Mouse (Mus musculus) midbrain, embryonic 13.5 days (tissue): ENCODE data around the gene B3galnt1. TPM values are rescaled to one million over a fixed set of nuclear protein-coding genes. Genes with fewer than 3 reads are reported as not detected.
"Not testable (repeated sequence)": the region's sequence is repeated elsewhere in the genome, so short reads cannot be mapped to it uniquely, and the experiment has no call there.

ENCODE experiments used
- ATAC-seq: fragments of 200-750 bp; cut with Nextera tagmentation; 2 replicates; pipeline ENCODE4 v1.8.0; 2017; ENCODE audit warnings: mild to moderate bottlenecking, moderate TSS enrichment, moderate library complexity
- H3K27ac ChIP-seq: fragments of 300-500 bp; sonication (generic); 2 replicates; pipeline ENCODE4 v1.5.1; 2015; ENCODE audit warnings: inconsistent platforms, mild to moderate bottlenecking, moderate library complexity
- H3K27me3 ChIP-seq: fragments of 300-500 bp; sonication (generic); 2 replicates; pipeline ENCODE4 v1.6.1; 2015; ENCODE audit warnings: mild to moderate bottlenecking, inconsistent platforms
- H3K36me3 ChIP-seq: fragments of 300-500 bp; sonication (generic); 2 replicates; pipeline ENCODE4 v1.6.1; 2015; ENCODE audit warnings: mild to moderate bottlenecking, inconsistent platforms
- H3K4me1 ChIP-seq: fragments of 300-500 bp; sonication (generic); replicated peaks from 2 replicates; pipeline ENCODE4 v1.6.1; 2015; ENCODE audit warnings: inconsistent platforms
- H3K4me2 ChIP-seq: fragments of 300-500 bp; sonication (generic); replicated peaks from 2 replicates; pipeline ENCODE4 v1.6.1; 2015; ENCODE audit warnings: moderate library complexity, mild to moderate bottlenecking, inconsistent platforms
- H3K4me3 ChIP-seq: fragments of 300-500 bp; sonication (generic); replicated peaks from 2 replicates; pipeline ENCODE4 v1.5.1; 2015; ENCODE audit warnings: mild to moderate bottlenecking, inconsistent platforms
- H3K9ac ChIP-seq: fragments of 300-500 bp; sonication (generic); replicated peaks from 2 replicates; pipeline ENCODE4 v1.6.1; 2015; ENCODE audit warnings: mild to moderate bottlenecking, inconsistent platforms
- H3K9me3 ChIP-seq: fragments of 300-500 bp; sonication (generic); 2 replicates; pipeline ENCODE4 v1.6.1; 2016; ENCODE audit warnings: mild to moderate bottlenecking, inconsistent platforms
- WGBS: fragments of 180-500 bp; shearing (Covaris S2); methylation state at CpG from one replicate; pipeline ENCODE4 v1.1.7; 2015; 5-methylcytosine and 5-hydroxymethylcytosine counted together
- polyA plus RNA-seq: library from polyadenylated mRNA; unstranded; fragments of >200 nt; fragmentation: Nextera tagmentation; extraction: Ambion mirVana; gene quantifications from 2 replicates; pipeline ENCODE4 v1.2.1, GENCODE M21; 2015

B3galnt1 gene
- polyA plus RNA-seq, 1 experiment from 2014 or later = 64.6 TPM

GRCm38 (mm10) chr3:69597211-69597610, 1.5 kb downstream of the B3galnt1 start:
- WGBS = 85% methylated on average over 6 of the region's 6 CpGs
- Histone ChIP-seq H3K9me3 (no peaks in the 10 kb centered on the region), H3K27ac (no peak overlapping the region), H3K36me3 (no peaks in the 10 kb centered on the region), H3K4me2 (peak overlapping the region; percentile 71), H3K9ac (peak overlapping the region; percentile 86; the same call in 1 of the 2 replicates), H3K27me3 (0 out of 2 replicates have a peak, but pooled peaks cover 8% of the 10 kb centered on the region), H3K4me3 (peak overlapping the region; percentile 81), H3K4me1 (peaks cover 46% of the 10 kb centered on the region)
- ATAC-seq = no peak

- no peak overlapping the region for H3K4me3 ChIP-seq
- peaks cover 46% of the 10 kb centered on the region for H3K4me1 ChIP-seq
- no peak overlapping the region for H3K27ac ChIP-seq
- peak overlapping the region; percentile 6; the same call in 1 of the 2 replicates for H3K4me2 ChIP-seq
- no peak overlapping the region for H3K9ac ChIP-seq
- no peak for ATAC-seq
- no peaks in the 10 kb centered on the region for H3K9me3 ChIP-seq
- H3K27me3 ChIP-seq = 0 out of 2 replicates have a peak, but pooled peaks cover 8% of the 10 kb centered on the region
- 88% methylated on average over 3 of the region's 3 CpGs for WGBS
- H3K36me3 ChIP-seq = no peaks in the 10 kb centered on the region
Observed at GRCm38 (mm10) chr3:69596116-69596515, 2.6 kb downstream of the B3galnt1 start.

- H3K9me3 ChIP-seq = no peaks in the 10 kb centered on the region
- no peaks in the 10 kb centered on the region for H3K27me3 ChIP-seq
- no peak overlapping the region for H3K4me3 ChIP-seq
- H3K36me3 ChIP-seq = no peaks in the 10 kb centered on the region
- no peak overlapping the region for H3K4me2 ChIP-seq
- 75% methylated on average over 9 of the region's 9 CpGs for WGBS
- ATAC-seq = no peak
- H3K9ac ChIP-seq = no peak overlapping the region
- H3K27ac ChIP-seq = no peak overlapping the region
- peaks cover 41% of the 10 kb centered on the region for H3K4me1 ChIP-seq
Observed at GRCm38 (mm10) chr3:69594071-69594470, 4.7 kb downstream of the B3galnt1 start.

- ATAC-seq = no peak
- WGBS = 92% methylated on average over 8 of the region's 8 CpGs
- H3K9me3 ChIP-seq = no peaks in the 10 kb centered on the region
- H3K4me3 ChIP-seq = no peak overlapping the region
- H3K36me3 ChIP-seq = no peaks in the 10 kb centered on the region
- no peak overlapping the region for H3K27ac ChIP-seq
- no peak overlapping the region for H3K4me2 ChIP-seq
- no peaks in the 10 kb centered on the region for H3K27me3 ChIP-seq
- peaks cover 41% of the 10 kb centered on the region for H3K4me1 ChIP-seq
- H3K9ac ChIP-seq = no peak overlapping the region
Observed at GRCm38 (mm10) chr3:69593426-69593825, 5.3 kb downstream of the B3galnt1 start.

- Histone ChIP-seq H3K27ac (no peak overlapping the region), H3K4me1 (0 out of 2 replicates have a peak, but pooled peaks cover 6% of the 10 kb centered on the region), H3K4me3 (no peak overlapping the region), H3K9me3 (no peaks in the 10 kb centered on the region), H3K4me2 (no peak overlapping the region), H3K9ac (no peak overlapping the region), H3K36me3 (peaks cover 4% of the 10 kb centered on the region; the same call in 1 of the 2 replicates), H3K27me3 (no peaks in the 10 kb centered on the region)
- ATAC-seq = no peak
- 49% methylated on average over 10 of the region's 10 CpGs for WGBS
Observed at GRCm38 (mm10) chr3:69588101-69588760, 10.5 kb downstream of the B3galnt1 start.

GRCm38 (mm10) chr3:69583798-69584197, 15.0 kb downstream of the B3galnt1 start:
- Histone ChIP-seq H3K4me3 (no peak overlapping the region), H3K27ac (no peak overlapping the region), H3K4me2 (no peak overlapping the region), H3K4me1 (0 out of 2 replicates have a peak, but pooled peaks cover 6% of the 10 kb centered on the region), H3K9ac (no peak overlapping the region), H3K36me3 (peaks cover 17% of the 10 kb centered on the region), H3K27me3 (no peaks in the 10 kb centered on the region), H3K9me3 (no peaks in the 10 kb centered on the region)
- ATAC-seq = no peak
- WGBS = 87% methylated on average over 1 of the region's 1 CpGs

GRCm38 (mm10) chr3:69578791-69579190, 20.0 kb downstream of the B3galnt1 start:
- H3K9me3 ChIP-seq = no peaks in the 10 kb centered on the region
- no peak overlapping the region for H3K9ac ChIP-seq
- H3K4me3 ChIP-seq = no peak overlapping the region
- no peak overlapping the region for H3K27ac ChIP-seq
- no peaks in the 10 kb centered on the region for H3K4me1 ChIP-seq
- ATAC-seq = no peak
- H3K4me2 ChIP-seq = no peak overlapping the region
- peaks cover 48% of the 10 kb centered on the region for H3K36me3 ChIP-seq
- no peaks in the 10 kb centered on the region for H3K27me3 ChIP-seq
- 100% methylated on average over 1 of the region's 1 CpGs for WGBS

- Histone ChIP-seq H3K4me2 (no peak overlapping the region), H3K9me3 (no peaks in the 10 kb centered on the region), H3K4me1 (no peaks in the 10 kb centered on the region), H3K4me3 (no peak overlapping the region), H3K27me3 (no peaks in the 10 kb centered on the region), H3K9ac (no peak overlapping the region), H3K27ac (no peak overlapping the region), H3K36me3 (peaks cover 40% of the 10 kb centered on the region)
- 89% methylated on average over 3 of the region's 3 CpGs for WGBS
- ATAC-seq = no peak
Observed at GRCm38 (mm10) chr3:69576715-69577114, 22.0 kb downstream of the B3galnt1 start.

- no peaks in the 10 kb centered on the region for H3K9me3 ChIP-seq
- no peak overlapping the region for H3K9ac ChIP-seq
- no peak for ATAC-seq
- H3K27ac ChIP-seq = no peak overlapping the region
- no peak overlapping the region for H3K4me3 ChIP-seq
- H3K36me3 ChIP-seq = peaks cover 40% of the 10 kb centered on the region
- H3K27me3 ChIP-seq = no peaks in the 10 kb centered on the region
- H3K4me2 ChIP-seq = no peak overlapping the region
- WGBS = 95% methylated on average over 11 of the region's 11 CpGs
- no peaks in the 10 kb centered on the region for H3K4me1 ChIP-seq
Observed at GRCm38 (mm10) chr3:69575577-69575976, 23.2 kb downstream of the B3galnt1 start.

GRCm38 (mm10) chr3:69572561-69572960, 26.2 kb downstream of the B3galnt1 start:
- 91% methylated on average over 5 of the region's 5 CpGs for WGBS
- H3K27ac ChIP-seq = no peak overlapping the region
- H3K4me2 ChIP-seq = no peak overlapping the region
- peaks cover 31% of the 10 kb centered on the region for H3K36me3 ChIP-seq
- H3K4me1 ChIP-seq = no peaks in the 10 kb centered on the region
- no peaks in the 10 kb centered on the region for H3K9me3 ChIP-seq
- H3K9ac ChIP-seq = no peak overlapping the region
- H3K27me3 ChIP-seq = no peaks in the 10 kb centered on the region
- no peak overlapping the region for H3K4me3 ChIP-seq
- ATAC-seq = no peak

GRCm38 (mm10) chr3:69565586-69565985, 33.2 kb downstream of the B3galnt1 start:
- not testable (repeated sequence) for H3K36me3 ChIP-seq, H3K4me1 ChIP-seq, H3K4me2 ChIP-seq, H3K4me3 ChIP-seq, H3K27me3 ChIP-seq, H3K27ac ChIP-seq, H3K9ac ChIP-seq, H3K9me3 ChIP-seq, ATAC-seq
- 97% methylated on average over 1 of the region's 1 CpGs for WGBS

- Histone ChIP-seq H3K9ac (no peak overlapping the region), H3K27me3 (no peaks in the 10 kb centered on the region), H3K9me3 (no peaks in the 10 kb centered on the region), H3K4me3 (no peak overlapping the region), H3K4me1 (no peaks in the 10 kb centered on the region), H3K27ac (no peak overlapping the region), H3K4me2 (no peak overlapping the region), H3K36me3 (no peaks in the 10 kb centered on the region)
- no peak for ATAC-seq
- WGBS = 92% methylated on average over 4 of the region's 6 CpGs
Observed at GRCm38 (mm10) chr3:69563406-69563805, 35.4 kb downstream of the B3galnt1 start.

GRCm38 (mm10) chr3:69561686-69562085, 37.1 kb downstream of the B3galnt1 start:
- H3K27ac ChIP-seq = no peak overlapping the region
- no peak overlapping the region for H3K9ac ChIP-seq
- H3K4me3 ChIP-seq = no peak overlapping the region
- no peaks in the 10 kb centered on the region for H3K36me3 ChIP-seq
- ATAC-seq = no peak
- WGBS = 66% methylated on average over 5 of the region's 5 CpGs
- no peaks in the 10 kb centered on the region for H3K27me3 ChIP-seq
- H3K9me3 ChIP-seq = no peaks in the 10 kb centered on the region
- no peaks in the 10 kb centered on the region for H3K4me1 ChIP-seq
- H3K4me2 ChIP-seq = no peak overlapping the region
